Mouse (Mus musculus): ENCODE data around the gene Anks1b.

DNA sequence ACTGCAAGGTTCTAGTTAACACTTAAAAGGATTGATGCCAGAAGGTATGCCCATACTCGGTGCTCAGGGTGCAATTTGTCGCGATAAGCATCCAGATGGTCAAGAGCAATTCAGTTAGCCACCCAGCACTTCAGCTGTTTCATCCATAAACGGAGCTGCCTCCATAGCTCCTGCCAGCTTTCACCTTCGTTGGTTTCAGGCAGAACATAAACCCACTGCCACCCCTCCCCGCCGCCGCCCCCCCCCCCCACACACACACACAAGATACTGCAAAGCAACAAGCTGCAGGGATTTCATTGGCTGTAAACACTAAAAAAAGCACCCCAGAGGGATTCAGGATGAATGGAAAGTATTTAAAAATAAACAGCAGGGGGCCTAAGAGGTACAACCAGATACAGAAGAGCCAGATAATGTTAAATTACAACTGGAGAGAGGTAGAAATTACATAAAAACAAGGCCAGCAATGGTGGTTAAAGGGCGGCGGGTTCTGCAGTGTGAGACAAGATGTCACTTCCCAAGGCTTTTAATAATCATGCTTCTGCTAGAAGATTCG, 897.2 kb downstream of the Anks1b start:
- no peak for TF ChIP-seq POLR2A (IDR thresholded peaks at IDR 0.05; ENCODE audit: low read depth, low read length)
- TF ChIP-seq CTCF (IDR thresholded peaks at IDR 0.05; ENCODE audit: extremely low read depth, insufficient read depth, insufficient read length, insufficient replicate concordance), result no peak
